Mouse (Mus musculus): ENCODE data around the gene Kdm8.

Kdm8 gene

DNA sequence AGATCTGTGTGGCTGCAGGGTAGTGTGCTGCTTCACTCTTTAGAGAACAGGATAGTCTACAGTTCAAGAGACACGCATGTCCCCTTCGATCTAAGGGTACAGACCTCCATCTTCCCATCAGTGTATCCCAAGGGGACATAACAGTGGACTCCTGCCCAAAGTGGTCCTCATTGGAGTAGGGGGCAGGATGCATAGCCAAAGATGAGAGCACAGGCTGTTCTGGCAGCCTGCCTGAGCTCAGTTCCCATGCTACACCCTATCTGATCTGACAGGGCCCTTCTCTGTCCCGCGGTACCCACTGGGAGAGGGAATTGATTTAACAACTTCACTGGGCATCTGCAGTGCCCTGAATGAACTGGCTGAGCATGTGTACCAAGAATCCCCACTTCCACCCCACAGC is 9.2 kb downstream of the Kdm8 start:
- in situ Hi-C loops (cut with MboI, MseI): no loop called here

DNA sequence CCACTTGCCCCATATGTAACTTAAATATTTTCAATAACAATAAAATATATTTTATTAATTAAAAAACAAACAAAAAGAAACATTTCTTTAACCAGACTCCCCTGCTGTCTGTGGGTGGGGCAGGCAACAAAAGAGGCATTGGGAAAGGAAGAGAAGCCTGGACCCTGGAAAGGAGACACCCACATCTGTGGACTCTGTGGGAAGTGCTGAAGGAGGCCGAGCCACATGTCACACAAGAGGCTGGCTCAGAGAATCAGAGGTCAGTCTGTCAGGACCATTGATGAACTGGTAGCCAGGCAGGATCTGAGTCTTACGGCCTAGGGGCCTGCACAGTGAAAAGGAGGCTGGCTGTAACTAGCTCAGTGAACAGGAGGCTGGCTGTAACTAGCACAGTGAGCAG is 17.7 kb downstream of the Kdm8 start:
- in situ Hi-C loops (cut with MboI, MseI): no loop called here

DNA sequence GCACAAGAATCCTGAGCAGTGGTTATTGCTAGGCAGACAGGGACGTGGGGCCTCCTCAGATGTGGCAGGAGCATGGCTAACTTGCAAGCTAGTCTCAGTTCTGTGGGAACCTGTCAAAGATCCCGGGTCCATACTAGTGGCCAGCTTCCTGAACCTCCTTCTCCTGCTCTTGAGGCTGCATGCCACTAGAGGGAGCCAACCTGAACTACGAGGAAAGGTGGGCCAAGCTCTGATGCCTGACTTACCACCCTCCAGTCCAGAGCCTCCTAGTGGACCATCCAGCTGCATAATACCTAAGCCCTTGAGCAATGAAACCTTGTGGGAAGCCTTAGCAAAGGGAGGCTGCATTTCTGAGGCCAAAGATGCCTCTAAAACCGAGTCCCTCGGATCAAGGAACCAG is 25.5 kb downstream of the Kdm8 start:
- in situ Hi-C loops (cut with MboI, MseI): loop anchor here (5.0 to 10.0 kb wide), 3 partner anchors 107 to 177 kb away; no protein-coding TSS in a partner anchor

DNA sequence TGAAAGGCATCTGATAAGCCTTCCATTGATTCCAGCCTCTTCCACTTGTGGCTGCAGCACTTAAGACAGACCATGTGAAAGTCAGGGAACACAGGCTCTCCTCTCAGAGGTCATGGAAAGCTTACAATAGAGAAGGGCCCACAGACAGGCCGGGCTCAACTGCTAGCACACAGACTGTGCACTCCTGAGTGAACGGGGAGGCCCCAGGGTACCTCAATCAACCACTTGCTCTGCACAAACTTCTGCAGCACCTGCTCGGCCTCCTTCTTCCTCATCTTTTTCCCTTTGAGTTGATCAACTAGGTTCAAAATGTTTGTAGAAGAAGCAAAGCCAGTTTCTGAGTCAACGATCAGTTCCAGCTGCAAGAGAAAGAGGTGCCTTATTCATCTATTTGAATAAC is 26.4 kb downstream of the Kdm8 start:
- in situ Hi-C loops (cut with MboI, MseI): loop anchor here (5.0 to 10.0 kb wide), 2 partner anchors 106 to 154 kb away; no protein-coding TSS in a partner anchor

DNA sequence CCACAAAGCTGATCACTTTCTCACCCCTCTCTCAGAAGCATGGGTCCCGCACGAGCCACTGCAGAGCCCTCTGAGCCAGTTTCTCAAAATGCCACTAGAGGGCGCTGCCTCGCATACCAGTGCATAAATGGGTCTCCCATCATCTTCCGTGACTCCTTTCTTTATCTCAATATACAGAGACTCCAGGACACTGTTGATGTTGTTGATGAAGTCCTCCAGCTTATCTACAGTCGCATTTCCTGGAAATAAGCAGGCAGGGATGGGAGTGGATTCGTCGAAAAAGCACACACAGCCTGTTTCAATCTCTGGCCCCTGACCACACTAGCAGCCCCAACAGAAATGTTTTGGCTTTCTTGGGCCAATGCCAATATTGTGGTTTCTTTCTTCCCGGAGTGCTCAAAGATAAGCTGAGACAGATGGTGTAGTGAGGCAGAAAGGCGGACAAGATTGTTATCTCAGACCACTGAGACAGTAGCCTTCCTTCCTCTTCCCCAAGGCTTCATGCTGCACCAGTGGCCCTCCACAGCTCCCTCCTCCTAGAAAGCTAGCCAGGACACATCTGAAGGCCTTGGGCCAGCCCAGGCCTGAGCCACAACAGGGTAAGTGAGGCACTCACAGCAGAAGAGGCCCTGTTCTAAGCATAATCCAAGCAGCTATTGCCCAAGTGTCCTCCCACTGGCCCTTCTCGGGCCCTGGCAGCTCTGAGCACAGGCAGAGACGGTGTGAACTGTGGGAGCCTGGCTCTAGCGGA is 27.7 kb downstream of the Kdm8 start:
- in situ Hi-C loops (cut with MboI, MseI): loop anchor here (5.0 to 10.0 kb wide), 2 partner anchors 105 to 153 kb away; no protein-coding TSS in a partner anchor

DNA sequence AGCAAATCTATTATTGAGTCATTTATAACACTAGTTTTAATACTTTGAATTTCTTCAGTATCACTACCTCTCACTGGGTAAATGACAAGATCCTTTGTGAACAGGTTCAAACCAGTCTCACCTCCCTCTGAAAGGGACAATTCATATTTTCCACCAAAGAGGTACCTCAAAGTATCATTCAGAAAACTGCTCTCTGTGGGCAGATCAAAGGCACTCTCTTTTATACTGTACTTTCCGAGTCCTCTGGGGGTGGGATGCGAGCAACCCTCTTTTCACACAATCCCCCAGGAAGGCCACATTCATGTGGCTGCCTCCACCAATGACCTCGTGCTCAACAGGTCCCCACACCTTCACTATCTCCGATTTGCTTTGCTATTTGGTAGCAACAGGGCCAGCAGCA is 30.1 kb downstream of the Kdm8 start:
- in situ Hi-C loops (cut with MboI, MseI): loop anchor here (5.0 to 10.0 kb wide), 2 partner anchors 103 to 150 kb away; no protein-coding TSS in a partner anchor

DNA sequence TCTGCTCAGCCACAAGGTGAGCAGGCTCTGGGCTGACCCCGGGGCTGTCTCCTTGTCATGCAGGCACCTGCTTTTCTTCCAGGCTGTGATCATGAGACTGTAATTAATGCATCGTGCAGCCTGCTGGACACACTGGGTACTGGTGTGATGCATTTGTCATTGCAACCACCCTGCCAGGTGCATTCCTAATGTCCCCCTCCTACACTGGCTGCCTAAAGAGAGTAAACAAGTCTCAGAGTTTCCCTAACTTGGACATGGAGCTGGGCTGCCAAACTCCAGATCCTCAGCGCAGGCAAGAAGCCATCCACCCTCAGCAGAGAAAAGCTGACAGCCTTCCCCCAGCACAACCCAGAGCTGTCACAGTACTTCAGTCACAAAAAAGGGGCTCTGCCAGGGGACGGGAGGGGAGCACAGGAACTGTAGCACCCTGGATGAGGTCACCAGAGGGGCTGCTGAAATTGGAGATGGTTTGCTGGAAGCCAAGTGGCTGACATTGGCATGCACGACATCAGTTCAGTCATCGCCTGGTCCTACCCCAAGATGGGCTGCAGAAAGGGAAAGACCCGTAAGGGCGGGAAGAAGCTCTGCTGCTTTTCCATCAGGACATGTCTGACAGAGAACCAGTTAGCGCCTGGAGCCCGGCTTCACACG is 31.2 kb downstream of the Kdm8 start:
- in situ Hi-C loops (cut with MboI, MseI): loop anchor here (10.0 kb wide), 1 partner anchor 149 kb away; no protein-coding TSS in a partner anchor

DNA sequence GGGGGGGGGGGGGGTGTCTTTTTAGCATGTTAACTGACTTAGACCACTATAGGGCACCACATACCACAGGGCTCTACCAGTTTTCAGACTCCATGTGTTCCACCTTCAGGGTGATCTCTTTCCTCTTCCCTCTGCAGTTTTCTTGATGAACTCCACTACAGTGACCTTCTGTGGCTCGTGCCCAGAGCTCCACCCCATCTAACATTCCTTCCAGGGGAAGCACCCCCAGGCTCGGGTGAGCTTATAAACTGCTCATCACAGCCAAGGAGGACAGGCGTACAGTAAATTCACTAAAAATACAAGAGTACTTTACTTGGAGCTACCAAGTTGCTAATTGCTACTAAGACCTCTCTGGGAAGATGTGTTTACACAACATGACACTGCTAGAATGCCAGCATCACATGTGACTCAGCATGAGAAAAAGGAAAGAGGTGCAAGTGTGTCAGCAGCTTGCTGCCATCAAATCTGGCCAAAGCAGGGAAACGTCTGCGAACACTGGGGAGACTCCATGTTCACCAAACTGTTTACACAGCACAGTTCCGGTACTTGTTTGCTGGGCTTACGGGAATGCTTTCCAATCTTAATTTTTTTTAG is 34.0 kb downstream of the Kdm8 start:
- in situ Hi-C loops (cut with MboI, MseI): loop anchor here (10.0 kb wide), 1 partner anchor 146 kb away; no protein-coding TSS in a partner anchor

DNA sequence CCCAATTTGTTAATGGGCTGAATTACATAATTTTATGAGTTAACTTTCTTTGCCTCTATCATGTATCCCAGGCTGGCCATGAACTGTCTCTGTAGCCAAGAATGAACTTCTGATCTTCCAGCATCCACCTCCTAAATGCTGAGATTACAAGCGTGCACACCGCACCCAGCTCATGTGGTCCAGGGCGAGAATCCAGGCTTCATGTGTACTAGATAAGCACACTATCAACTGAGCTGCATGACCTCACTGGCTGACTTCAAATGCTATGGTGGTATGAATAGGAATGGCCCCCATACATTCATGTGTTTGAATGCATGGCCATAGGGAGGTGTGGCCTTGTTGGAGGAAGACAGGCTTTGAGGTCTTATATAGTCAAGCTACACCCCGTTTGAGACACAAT is 36.0 kb downstream of the Kdm8 start:
- in situ Hi-C loops (cut with MboI, MseI): no loop called here

DNA sequence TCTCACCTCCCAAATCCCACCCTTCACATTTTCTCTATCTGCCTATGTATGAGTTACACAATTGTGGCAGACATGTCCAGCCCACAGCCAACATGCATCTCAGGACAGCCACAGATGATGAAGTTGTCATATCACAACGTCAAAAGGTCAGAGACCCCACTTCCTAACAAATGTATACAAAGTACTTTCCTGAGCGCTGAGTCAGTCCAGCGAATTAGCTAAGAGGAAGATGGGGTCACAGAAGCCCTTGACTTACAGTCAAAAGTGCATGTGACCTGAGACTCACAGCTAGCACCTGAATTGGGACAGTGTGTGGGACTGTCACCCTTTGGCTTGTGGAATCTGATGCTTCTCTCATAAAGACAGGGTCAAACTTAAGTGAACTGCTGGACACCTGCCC is 37.9 kb downstream of the Kdm8 start:
- in situ Hi-C loops (cut with MboI, MseI): no loop called here

DNA sequence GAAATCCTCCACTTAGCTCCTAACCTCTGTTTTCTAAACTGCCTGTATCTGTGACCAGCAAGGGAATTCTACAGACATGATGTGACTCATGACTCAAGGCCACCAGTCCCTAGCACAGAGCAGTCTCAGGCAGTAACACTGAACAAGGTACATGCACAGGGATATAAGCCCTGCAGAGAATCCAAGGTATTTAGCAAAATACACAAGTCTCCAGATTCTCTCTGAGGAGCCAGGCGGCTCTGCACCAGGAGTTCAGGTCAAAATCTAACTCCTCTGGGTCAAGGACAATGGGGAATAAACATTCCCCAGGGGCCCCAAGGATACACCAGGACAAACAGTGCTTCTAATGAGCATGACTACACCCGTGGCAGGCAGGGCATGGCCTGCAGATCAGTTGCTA is 38.4 kb downstream of the Kdm8 start:
- in situ Hi-C loops (cut with MboI, MseI): no loop called here

DNA sequence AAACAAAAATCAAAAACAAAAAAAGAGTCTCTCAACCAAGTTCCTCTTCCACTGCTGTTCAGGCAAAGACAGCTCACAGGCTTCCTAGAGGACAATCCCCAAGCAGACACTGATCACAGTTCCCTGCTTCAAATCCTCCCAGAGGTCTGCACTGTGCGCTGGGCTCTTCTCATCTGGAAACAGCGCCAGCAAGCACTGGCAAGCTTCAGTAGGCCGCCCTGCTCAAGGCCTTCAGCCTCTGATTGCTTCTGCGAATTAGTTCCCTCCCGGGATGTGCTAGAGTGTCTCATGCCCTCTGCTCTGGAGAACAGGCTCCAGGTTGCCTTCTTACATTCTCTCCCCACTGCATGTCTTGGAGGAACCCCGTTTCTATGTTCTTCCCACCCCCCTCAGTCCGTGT is 40.3 kb downstream of the Kdm8 start:
- in situ Hi-C loops (cut with MboI, MseI): loop anchor here (5.0 kb wide), 1 partner anchor 68 kb away; the partner anchor contains the start of gene Il4ra

DNA sequence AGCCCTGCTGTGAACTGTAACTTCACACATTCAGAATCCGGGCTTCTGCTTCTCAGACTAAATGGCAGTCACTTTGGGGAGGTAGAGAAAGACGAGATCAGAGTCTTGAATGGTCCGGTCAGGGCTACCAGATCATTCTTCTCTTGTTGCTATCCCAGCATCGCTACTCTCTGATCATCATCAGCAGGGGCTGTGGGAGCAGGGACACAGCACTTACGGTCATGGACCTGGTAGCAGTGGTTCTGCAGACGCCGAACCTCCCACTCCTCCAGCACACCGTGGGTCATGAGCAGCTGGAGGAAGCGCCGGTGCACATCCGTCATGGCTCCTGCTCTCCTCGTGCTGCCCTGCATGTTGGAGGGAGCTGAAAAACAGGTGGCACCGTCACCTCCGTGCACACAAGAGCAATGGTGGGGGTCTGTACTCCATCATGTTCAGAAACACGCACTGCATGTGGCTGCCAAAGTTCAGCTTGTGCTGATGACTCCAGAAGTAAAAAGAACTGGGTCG is 41.7 kb downstream of the Kdm8 start:
- in situ Hi-C loops (cut with MboI, MseI): loop anchor here (5.0 kb wide), 1 partner anchor 66 kb away; the partner anchor contains the start of gene Il4ra

DNA sequence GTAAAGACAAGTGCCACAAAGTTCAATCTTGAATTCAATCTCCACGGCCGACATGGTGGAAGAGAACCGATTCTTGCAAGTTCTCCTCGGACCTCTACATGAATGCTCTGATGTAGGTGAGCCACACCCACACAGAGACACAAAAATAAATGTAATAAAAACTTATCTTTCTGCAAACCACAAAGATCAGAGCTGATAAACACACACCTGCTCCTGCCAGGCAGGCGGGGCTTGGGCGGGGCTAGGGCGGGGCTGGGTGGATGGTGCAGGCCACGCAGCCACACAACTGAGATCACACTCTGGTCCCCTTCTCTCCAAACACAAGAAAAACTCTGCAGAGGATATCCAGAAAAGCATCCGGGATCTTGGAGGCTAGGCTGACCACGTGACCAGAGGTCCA is 42.6 kb downstream of the Kdm8 start:
- in situ Hi-C loops (cut with MboI, MseI): loop anchor here (5.0 kb wide), 1 partner anchor 65 kb away; the partner anchor contains the start of gene Il4ra

DNA sequence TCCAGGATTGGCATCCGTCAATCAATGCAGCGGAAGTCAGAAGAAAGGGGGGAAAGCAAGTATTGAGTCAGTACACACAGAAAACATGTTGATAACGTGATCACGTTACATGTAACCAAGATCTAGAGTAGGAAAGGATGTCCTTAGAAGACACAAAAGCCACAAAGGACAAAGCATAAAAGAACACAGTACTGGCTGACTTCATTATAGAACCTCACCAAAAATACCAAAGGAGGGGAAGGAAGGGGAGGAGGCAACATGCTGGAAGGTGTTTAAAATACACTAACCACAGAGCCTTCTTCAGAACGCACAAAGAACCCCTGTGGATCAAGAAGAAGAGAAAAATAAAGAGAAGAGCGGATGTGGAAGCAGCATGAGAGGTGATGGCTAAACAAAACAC is 44.2 kb downstream of the Kdm8 start:
- in situ Hi-C loops (cut with MboI, MseI): loop anchor here (5.0 kb wide), 1 partner anchor 64 kb away; the partner anchor contains the start of gene Il4ra

DNA sequence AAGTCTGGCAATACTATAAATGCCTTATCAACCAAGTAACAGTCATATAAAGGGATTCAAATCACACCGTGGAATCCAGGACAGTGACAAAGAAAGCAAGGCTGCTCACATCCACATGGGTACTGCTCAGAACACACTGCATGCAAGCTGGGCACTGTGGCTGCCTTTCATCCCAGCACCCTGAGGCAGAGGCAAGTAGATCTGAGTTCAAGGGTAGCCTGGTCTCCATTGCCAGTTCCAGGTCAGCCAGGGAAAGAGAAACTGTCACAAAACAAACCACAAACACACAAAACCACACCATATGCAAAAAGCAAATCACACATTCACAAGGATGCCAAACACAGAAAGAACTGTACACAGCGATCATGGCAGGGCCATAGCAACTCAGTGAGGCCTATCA is 45.2 kb downstream of the Kdm8 start:
- in situ Hi-C loops (cut with MboI, MseI): loop anchor here (5.0 kb wide), 1 partner anchor 63 kb away; the partner anchor contains the start of gene Il4ra

DNA sequence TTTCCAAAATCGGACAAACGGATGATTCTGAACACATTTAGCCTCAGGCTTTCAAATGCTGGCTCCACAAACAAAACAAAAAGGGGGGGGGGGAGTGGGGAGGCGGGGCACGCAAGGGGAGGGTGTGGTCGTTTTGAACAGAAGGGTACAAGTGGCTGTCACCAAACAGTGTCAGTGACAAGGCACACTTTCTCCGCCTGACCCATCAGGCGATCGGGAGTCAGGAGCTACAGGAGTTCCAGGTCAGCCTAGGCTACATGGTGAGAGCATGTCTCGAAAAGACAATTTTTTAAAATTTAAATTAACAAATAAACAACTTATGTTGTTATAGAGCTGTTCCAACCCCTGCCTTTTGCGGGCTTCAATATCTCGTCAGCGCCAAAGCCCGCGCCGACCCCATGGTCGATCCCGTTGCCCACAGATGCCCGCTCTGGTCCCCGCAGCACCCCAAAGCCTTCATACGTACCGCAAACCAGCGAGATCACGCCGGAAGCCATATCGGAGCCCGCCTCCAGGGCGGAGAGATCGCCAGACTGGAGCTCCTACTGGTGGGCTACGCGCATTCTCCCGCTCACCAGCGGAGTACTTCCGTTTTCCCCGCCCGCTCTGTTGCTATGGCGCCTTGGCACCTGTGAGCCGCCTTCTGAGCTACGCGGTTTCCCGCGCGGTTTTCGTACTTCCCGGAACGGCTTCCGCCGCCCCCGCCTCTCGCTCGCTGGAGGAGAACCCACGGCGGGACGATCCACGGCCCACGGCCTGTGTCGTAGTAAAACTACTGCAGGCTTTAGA is 46.7 kb downstream of the Kdm8 start, which contains the start of gene Nsmce1:
Gene Nsmce1, minus strand, starts transcription at position 650 of the 789 bp plus-strand sequence.
- in situ Hi-C loops (cut with MboI, MseI): no loop called here

DNA sequence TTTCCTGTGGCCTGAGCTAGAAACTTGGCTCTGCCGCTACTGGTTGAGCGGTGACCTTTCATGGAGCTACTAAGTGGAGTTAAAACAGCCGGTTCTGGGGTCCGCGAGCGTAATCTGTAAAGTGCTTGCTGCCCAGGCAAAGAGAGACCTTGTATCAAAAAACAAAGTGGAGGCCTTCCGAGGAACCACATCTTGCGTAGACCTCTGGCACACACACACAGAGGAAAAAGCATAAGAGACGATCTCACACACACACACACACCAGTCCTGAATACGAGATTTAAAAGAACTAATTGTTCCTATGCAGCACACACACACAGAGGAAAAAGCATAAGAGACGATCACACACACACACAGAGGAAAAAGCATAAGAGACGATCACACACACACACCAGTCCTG is 47.3 kb downstream of the Kdm8 start:
- in situ Hi-C loops (cut with MboI, MseI): no loop called here

DNA sequence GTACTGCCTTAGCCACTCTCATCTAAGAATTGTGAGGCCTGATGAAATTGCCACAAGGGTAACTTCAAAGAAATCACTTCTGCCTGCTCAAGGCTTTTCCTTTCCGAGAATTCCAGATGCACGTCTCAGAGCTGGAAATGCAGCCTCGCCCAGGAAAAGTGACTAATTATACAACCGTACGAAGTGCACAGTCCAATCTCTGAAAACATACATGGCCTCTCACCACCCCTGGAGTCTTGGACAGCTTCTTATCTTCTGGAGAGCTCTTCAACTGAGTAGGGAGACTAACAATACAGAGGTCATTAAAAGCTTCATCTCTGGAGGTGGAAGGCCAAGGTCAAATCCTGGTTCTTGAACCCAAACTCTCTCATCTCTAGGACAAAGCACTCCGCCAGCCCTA is 48.1 kb downstream of the Kdm8 start:
- in situ Hi-C loops (cut with MboI, MseI): no loop called here

DNA sequence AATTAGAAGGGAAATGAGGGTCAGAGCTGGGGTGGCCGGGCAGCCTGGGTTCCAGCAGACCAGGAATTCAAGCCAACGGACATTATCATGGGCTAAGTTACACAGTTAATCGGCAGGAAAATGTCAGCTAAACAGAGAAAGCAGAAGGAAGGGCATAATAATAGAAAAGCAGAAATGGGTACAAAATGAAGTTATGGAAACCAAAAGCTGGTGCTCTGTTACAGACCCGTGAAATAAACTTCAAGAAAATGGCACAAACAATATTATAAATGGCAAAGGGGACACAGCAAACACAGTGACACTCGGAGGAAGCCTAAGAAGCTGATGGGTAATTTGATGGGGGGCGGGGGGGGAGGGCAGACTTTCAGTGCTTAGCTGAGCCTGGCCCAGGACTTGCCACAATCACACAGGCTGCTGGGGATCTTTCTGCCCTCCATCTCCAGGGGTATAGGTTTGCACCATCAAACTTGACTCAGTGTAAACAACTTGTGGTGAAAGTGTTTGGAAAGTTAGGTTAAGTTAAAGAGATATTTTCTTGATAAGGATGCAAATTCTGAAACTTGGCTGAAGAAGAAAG is 51.5 kb downstream of the Kdm8 start:
- in situ Hi-C loops (cut with MboI, MseI): no loop called here

Data from regulatory T cell (primary cell).